Mouse (Mus musculus) monocyte, adult 5-6 weeks (primary cell): ENCODE measurements around the gene Pnmt. TPM values are rescaled to one million over a fixed set of nuclear protein-coding genes. Genes with fewer than 3 reads are reported as not detected.
A peak's percentile ranks its signal among the peaks of the same experiment; 100 is the strongest.

Source experiments
- ATAC-seq: fragments of 153-309, 156-312 bp; replicated peaks from 2 replicates; pipeline ENCODE4 v1.8.0; 2017; ENCODE audit warnings: mild to moderate bottlenecking; ENCODE audit not compliant: low TSS enrichment, insufficient number of reproducible peaks, severe bottlenecking, poor library complexity, low FRiP score
- total RNA-seq: library from RNA; stranded (forward); fragments of 200-1000, 200-491, 200-594 nt; gene quantifications from 3 replicates; pipeline ENCODE4 v1.2.3, GENCODE M21; 2017

The Pnmt gene
- total RNA-seq, 1 experiment from 2014 or later = not detected

DNA sequence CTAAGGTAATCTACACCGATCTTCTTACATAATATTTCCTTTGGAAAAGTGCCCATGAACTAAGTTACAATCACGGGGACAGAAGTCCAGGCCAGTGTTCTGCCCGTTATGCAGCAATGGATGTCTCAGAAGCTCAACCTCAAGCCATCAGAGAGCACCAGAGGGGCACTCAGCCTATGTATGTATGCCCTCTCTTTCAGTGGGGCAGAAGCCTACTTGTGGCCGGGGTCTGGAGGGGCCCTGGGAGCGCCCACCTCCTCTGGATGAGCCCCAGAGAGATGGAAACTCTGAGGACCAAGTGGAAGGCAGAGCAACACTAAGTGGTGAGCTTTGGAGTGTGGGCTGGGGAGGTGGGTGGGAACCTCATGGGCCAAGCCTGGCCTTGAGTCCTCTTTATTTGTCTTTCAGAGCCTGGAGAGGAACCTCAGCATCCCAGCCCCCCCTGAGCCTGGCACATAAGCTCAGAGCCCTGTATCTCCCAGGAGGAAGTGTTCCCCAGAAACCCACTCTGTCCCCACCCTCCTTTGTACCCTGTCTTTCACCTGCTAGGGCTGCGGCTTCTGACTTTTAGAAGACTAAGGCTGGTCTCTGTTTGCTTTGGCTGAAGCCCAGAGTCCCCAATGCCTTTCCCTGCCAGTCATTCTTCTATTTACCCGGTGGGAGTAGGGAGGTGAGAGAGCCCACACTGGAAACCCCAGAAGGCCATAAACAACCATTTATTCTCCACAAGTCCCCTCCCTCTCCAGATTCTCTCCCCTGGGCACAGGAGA lies 29.4 kb upstream of the Pnmt start:
- no peak for ATAC-seq

DNA sequence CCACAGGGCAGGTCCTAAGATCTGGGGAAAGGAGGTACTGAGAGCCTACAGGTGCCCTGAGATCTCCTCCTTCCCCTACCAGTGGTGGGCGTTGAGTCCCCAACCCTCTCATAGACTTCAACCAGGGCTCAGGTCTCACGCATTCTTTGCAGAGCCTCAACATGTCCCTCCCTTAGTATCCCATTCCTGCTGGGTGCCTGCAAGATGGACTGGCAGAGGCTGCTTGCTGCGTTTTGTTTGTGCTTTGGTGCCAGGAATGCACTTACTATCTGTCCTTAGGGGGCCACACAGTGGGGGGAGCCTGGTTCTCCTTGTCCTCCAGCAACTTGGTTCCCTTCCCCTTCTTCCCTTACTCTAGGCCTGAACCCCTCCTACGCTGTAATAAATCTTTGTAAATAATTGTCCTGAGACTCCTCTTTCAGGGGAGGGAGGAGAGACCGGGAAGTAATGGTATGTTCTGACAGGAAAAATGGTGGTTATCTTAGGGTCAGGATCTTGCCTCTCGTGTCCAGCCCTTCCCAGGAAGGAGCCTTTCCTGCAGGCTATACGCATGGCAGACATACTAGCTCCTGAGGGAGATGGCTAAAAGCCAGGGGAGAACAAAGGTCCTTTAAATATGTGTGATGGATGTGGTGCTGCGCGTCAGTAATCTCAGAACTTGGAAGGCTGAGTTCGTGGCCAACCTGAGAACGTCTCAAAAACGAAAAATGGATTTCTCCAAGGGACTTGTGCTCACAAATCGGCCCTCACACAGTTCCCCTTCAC lies 28.7 kb upstream of the Pnmt start:
- no peak for ATAC-seq

DNA sequence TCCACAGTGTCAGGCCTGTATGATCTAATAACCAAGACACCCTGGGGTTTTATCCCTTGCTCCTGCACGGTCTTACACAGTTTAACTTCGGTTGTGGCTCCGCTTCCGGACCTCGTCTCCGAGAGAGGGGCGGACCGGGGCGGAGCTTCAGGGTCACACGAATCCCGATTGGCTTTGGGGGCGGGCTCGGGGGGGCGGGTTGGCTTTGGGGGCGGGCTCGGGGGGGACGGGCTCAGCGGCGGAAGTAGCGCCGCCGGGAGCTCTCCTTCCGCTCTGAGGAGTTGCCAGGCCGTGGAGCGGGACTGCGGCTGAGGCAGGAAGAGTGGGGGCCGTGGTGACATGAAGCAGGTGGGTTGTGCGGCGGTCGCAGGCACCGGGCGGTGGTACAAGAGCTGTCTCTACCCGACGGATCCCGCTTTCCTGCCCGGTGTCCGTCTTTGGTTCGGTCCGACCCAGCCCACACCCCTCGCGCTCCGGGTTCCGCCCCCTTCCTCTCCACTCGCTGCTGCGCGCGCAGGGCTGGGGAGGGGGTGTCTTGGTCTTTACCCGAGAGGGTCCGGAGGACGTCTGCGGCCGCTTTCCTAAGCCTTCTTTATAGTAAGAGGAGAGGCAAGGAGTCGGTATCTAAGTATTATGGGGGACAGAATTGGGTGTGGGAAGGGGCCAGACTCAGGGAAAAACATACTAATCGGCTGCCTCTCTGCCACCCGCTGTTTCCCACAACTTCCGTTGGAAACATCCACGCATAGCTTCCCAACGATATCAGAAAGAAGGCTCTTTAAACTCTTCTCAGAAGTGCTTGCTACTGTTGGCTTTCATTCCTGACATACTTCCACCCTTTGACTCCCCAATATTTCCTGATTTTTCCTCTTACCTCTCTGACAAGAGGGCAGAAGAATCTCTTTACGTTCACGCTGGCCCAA lies 27.8 kb upstream of the Pnmt start, which contains the start of gene Stard3:
Gene Stard3 (plus strand): TSS at position 208 of the 923 bp plus-strand sequence.
- peak; percentile 78 for ATAC-seq

DNA sequence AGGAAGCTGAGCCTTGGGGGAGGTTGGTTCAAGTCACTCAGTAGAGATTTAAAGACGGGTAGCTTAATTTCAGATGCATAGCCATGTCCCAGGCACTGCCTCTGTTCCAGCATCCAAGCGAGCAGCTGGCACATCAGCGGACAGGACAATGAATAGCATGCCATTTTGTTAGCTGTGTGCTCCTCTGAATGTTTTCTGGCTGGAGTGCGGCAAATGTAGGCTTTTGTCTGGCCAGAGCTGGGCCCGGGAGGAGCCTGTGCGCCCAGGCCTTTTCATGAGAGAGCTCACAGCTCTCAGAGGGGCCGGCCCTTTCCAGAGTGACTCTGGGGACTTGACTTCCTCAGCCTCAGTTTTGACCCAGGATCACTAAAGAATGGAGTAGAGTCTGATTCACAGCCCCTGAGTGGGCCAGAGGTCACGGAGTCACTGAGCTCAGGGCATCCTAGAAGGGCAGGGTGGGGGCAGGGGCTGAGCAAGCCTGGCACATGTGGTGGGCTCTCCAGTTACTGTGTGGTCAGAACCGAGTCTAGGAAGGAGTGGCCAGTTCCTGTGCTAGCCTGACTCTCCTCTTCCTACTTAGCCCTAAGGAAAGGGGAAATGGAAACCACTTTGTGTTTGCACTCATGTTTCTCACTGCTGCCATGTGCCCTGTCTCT lies 25.3 kb upstream of the Pnmt start:
- ATAC-seq = peak; percentile 41

DNA sequence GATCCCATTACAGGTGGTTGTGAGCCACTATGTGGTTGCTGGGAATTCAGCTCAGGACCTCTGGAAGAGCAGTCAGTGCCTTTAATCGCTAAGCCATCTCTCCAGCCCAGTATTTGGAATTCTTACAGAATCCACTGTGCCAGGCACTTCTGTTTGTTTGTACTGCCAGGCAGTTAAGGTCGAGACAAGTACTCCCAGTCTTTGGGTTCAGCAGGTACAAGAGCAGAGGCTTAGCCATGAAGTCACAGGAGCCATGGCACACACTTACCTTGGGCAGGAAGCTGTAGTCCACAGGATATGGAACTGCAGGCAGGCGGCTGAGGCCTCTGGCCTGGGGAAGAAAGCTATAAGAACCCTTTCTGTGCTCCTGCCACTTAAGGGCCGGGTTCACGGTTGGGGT lies 22.4 kb upstream of the Pnmt start:
- ATAC-seq = no peak

DNA sequence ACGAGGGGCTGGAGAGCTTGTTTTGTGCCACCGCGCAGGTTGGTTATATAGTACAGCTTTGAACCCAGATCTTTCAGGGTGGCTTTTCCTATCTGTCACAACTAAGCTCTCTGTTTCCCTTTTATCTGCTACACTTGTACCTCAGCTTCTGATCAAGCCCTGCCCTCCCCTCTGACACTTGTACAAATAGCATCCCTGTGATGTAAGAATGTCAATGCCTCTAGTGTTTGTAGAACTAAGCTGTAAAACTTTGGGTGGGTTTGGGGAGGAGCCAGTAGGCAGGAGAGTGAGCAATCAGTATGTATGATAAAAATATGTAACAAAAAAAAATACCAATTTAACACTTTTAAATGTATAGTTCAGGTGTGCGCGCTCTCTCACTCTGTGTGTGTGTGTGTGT lies 21.8 kb upstream of the Pnmt start:
- ATAC-seq = no peak

DNA sequence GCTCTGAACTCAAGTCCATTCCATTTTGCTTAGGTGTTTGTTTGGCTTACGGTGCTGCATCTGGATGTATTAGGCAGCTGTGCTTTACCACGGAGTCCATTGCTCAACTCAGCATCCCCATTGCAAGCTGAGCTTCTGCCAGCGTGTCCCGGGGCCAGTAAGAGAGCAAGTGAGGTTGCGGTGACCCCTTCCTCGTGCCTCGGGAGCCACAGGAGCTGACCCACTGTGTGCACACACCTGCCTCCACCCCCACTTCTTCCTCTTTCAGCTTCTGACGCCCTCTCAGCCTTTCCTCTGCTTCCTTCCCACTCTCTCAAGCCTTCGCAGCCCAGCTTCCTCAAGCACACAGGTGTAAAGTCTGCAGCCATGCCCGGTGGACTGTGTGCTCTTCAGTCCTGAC lies 20.0 kb upstream of the Pnmt start:
- ATAC-seq = no peak

DNA sequence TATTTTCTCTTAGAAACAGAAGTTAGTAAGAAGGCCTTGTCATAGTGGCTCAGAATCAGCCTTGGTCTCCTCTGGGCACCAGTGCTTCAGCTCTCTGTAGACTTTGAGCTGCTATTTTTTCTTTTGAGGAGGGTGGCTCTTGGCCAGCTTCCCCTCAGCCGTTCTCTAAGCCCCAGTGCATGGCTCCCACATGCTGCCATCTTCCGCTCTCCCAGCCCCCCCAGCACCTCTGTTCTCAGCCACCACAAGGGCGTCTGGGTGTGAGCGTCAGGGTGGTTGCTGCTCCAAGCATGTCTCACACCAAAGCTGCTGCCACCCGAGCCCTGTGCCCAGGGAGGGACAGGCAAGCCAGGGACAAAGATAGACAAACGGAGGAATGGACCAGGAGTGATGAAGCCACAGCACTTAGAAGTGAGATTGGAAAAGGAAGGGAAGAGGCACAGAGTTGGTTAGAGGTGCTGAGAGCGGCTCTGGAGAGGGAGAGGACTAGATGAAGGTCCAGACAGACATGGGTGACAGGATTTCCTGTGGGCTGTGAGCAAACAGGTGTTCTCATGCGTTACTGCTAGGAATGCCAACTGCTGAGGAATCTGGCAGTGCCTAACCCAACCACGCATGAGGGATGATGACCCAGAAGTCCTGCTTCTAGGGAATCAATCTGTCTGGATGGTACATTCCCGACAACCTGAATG lies 18.9 kb upstream of the Pnmt start:
- no peak for ATAC-seq

DNA sequence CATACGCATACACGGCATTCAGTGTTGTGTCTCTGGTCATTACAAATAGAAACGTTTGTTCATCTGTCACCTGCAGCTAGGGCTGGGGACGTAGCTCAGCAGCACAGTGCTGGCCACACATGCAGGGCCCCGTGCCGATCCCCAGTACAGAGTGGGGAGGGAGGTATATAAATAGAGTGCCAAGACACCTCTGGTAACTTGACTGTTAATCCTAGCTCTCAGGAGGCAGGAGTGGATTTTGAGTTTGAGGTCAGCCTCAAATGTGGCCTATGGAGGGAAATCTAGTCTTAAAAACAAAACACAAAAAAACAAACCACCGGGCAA lies 18.4 kb upstream of the Pnmt start:
- no peak for ATAC-seq

DNA sequence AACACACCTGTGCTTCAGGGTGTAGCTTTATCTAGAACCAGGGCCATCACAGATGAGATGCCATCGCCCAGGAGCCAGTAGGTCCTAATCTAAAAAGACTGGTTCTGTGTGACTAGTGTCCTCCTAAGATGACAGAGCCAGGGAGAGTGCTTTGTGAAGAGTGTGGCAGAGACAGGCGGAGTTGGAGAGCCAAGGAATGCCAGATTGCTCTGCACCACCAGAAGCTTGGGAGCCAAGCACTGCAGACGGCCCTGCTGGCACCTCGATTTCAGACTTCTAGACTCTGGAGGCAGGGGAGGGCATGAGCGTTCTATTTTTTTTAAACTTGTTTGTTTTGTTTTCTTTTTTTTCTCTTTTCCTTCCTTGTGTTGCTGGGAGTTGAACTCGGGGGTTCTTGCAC lies 16.9 kb upstream of the Pnmt start:
- ATAC-seq = no peak

DNA sequence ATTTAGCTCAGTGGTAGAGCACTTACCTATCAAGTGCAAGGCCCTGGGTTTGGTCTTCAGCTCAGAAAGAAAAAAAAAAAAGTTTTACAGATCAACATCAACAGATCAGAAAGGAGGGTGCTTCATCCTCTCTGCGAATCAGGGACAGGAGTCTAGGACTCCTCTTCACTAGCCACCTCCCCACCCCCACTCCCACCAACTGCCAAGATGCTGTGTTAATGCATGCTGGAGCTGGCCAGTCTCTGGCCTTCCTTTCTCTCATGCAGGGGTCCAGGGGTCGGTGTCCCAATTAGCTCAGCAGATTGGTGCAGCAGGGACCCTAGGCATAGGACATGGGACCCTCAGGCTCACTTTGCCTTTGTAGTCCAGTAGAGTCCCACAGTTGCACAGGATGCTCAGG lies 15.7 kb upstream of the Pnmt start:
- no peak for ATAC-seq

DNA sequence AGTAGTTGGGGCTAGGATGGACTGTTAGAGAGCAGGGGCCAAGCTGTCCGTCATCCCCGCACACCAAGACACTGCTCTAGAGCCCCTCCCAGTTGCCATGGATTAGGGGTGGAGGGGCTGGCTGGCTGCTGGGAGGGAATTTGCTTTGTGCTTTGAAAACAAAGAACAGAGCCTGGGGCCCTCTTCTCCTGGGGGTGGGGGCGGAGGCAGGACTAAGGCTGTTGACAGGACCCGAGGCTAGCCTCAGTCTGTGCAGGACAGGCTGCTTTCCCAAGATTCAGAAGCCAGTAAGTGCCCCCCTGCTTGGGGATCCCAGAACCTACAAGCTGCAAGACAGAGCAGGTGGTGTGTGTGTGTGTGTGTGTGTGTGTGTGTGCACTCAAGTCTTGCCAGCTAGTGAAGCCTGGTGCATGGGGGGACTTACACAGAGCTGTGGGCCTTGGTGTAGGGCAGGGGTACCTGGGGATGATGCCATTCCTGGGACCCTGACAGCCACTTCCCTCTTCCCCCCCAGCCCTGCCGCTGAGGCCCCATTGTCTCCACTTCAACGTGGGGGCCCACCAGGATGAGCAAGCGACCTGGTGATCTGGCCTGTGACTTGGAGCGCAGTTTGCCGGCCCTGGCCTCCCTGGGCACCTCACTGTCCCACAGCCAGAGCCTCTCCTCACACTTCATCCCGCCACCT lies 14.6 kb upstream of the Pnmt start:
- no peak; the same call in 1 of the 2 replicates for ATAC-seq

DNA sequence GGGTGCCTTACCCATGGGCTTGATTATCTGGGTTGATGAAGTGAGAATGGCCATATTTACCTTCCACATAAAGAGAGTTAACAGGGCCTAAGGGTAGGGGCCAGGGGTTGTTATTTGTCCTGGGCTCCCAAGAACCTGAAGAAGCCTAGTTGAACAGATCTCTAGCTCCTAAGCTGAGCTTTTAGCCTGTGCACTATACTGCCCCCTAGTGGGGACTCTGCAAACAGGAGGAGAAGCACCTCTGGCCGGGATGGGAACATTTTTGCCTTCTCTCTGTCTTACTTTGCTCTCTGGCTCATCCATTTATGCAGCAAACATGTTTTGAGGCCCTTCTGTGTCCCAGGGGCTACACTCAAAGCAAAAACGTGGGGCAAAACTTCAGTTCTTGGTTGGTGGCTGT lies 13.8 kb upstream of the Pnmt start:
- 0 out of 2 replicates have a peak, but pooled peaks have one; percentile 62 for ATAC-seq

DNA sequence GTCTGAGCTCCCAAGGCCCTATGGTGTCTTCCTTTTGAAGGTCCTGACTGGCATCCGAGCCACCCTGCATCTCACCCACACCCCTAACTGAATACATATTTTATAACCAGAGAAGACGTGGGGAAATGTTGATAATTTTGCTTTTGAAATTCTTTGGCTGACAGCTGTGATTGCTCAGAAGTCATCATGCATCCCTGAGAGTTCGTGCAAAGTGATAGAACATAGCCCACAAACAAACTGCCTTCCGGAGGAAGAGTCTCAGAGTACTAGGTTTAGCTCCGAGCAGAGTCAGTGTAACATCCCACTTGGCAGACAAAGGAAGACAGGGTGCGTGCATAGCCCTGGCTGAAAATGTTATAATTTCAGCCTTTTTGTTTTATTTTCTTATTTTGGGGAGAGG lies 13.0 kb upstream of the Pnmt start:
- no peak for ATAC-seq

DNA sequence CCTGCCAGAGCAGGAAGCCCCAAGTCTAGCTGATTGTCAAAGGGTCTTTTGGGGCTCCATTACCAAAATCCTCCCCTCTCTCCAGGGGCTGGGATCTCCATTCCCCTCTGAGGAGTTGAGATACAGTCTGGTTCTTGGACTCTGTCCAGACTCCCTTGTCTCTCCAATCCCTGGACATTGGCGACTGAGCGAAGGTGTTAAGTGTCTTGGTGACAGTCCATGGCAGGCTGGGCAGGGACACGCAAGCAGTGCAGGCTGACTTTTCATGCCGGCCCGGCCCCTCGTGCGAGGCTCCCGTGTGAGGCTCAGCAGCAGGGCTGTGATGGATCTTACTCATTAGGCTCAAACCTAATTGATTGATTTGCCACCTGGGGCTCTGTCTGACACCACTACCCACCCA lies 12.0 kb upstream of the Pnmt start:
- no peak for ATAC-seq

DNA sequence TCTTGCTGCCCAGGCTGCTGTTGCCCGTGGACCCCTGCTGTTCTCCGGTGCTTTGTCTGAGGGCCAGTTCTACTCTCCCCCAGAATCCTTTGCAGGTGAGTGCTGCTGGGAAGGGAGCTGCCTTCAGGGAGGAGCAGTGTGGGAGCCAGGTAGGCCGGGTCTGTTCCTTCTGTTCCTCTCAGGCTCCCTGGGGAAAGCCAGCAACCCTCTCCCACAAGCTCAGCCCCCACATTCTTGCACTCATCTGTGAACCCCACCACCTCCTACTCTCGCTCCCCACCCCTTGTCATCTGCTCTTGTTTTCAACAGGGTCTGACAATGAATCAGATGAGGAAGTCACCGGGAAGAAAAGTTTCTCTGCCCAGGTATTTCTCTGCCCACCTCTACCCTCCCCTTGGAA lies 9.5 kb upstream of the Pnmt start:
- ATAC-seq = no peak

DNA sequence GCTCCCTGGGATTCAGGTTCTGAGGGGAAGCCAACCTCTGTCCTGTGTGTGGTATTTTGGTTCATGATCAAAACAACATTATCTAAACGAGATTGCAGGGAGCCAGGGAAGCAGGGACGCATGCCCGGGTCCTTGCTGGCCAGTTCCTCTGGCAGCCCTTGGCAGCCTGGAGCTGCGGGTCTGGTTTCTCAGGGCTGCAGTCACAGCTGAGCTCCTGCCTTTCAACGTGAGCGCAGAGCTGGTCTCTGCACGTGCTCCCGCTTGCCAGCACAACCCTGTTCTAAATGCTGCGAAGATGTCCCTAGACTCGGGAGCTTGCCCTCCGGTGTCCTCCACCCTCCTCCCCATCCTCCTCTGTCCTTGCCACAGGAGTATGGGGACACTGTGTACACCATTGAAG lies 8.5 kb upstream of the Pnmt start:
- no peak for ATAC-seq

DNA sequence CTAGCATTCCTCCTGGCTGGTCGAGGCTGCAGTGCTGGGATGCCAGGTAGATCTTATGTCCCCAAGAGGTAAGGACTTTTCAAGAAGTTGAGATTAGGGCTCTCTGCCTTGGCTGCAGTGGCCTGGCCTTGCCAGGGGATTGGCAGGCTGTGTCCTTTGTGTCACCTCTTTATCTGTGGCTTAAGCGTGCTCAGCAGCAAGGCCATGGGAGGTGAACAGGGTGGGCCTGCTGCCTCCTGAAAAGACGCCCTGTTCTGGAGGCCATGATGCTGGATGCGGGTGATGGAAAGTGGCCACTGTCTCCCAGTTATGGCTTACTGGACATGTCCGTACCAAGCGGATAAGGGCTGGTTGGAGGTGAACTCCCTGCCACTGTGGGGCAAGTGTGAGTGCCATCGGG lies 6.9 kb upstream of the Pnmt start:
- ATAC-seq = no peak
